Mouse (Mus musculus) lung, embryonic 14.5 days (tissue): ENCODE measurements around the gene Ccdc50. TPM values are rescaled to one million over a fixed set of nuclear protein-coding genes. Genes with fewer than 3 reads are reported as not detected.

ENCODE experiments used
- ATAC-seq: fragments of 200-750 bp; cut with Nextera tagmentation; 2 replicates; pipeline ENCODE4 v1.8.0; 2017; ENCODE audit warnings: mild to moderate bottlenecking, moderate TSS enrichment, moderate library complexity; ENCODE audit not compliant: insufficient read depth
- DNase-seq: peaks from one replicate; pipeline ENCODE4 v3.0.0-alpha.2; 2015
- H3K27ac ChIP-seq: fragments of 300-500 bp; sonication (generic); 2 replicates; pipeline ENCODE4 v1.5.1; 2014; ENCODE audit warnings: low read depth, mild to moderate bottlenecking, moderate library complexity
- H3K27me3 ChIP-seq: fragments of 300-500 bp; sonication (generic); 2 replicates; pipeline ENCODE4 v1.6.1; 2014; ENCODE audit warnings: low read length, control low read depth; ENCODE audit not compliant: insufficient read depth
- H3K36me3 ChIP-seq: fragments of 300-500 bp; sonication (generic); 2 replicates; pipeline ENCODE4 v1.6.1; 2014; ENCODE audit warnings: control low read depth; ENCODE audit not compliant: insufficient read depth
- H3K4me1 ChIP-seq: fragments of 300-500 bp; sonication (generic); 2 replicates; pipeline ENCODE4 v1.6.1; 2014; ENCODE audit warnings: antibody characterized with exemption, control low read depth; ENCODE audit not compliant: insufficient read depth
- H3K4me2 ChIP-seq: fragments of 300-500 bp; sonication (generic); 2 replicates; pipeline ENCODE4 v1.6.1; 2014; ENCODE audit warnings: mild to moderate bottlenecking
- H3K4me3 ChIP-seq: fragments of 300-500 bp; sonication (generic); 2 replicates; pipeline ENCODE4 v1.5.1; 2014; ENCODE audit warnings: low read depth, low read length
- H3K9ac ChIP-seq: fragments of 300-500 bp; sonication (generic); 2 replicates; pipeline ENCODE4 v1.6.1; 2014
- H3K9me3 ChIP-seq: fragments of 300-500 bp; sonication (generic); 2 replicates; pipeline ENCODE4 v1.6.1; 2016; ENCODE audit warnings: low read depth, low read length, control low read depth
- CTCF ChIP-seq: IDR thresholded peaks from 2 replicates; pipeline ENCODE4 v1.5.1; 2016; ENCODE audit warnings: antibody characterized with exemption, low read depth
- WGBS: fragments of 180-500 bp; shearing (Covaris S2); extraction: QIAGEN DNeasy Blood & Tissue Kit; methylation state at CpG from one replicate; pipeline ENCODE4 v1.1.7; 2014; 5-methylcytosine and 5-hydroxymethylcytosine counted together
- polyA plus RNA-seq: library from polyadenylated mRNA; unstranded; fragments of >200 nt; fragmentation: Nextera tagmentation; extraction: Ambion mirVana; gene quantifications from 2 replicates; pipeline ENCODE4 v1.2.1, GENCODE M21; 2014

The Ccdc50 gene
- polyA plus RNA-seq, result 61.1 and 62.4 TPM in 2 replicates

DNA sequence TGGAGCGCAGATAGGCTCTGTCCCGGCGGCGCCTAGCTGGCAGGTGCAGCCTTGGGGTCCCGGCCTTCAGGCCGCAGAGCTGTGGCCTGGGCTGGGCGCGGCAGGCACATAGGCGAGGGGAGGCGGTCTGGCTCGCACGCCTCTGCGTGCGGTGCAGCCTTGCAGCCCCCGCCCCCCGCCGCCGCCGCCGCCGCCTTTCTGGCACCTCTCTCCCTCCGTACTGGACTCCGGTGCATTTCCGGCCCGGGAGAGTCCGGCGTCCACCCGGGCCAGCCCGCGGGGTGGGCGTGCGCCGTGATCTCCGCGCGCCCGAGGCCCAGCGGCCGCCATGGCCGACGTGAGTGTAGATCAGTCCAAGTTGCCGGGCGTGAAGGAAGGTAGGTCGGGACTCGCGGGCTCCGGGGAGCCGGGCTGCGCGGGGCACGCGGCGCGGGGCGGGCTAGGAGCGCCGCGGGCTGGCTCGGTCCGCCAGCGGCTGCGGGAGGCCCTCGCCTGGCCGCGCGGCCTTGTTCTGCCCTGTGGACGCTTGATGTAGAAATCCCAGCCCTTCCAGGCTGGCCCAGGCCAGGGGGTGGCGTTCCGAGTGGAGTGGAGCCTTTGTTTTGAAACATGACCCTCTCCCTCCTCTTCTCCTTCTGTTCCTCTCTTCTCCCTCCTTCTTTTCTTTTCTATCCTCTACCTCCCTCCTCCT lies at the start of gene Ccdc50:
Gene Ccdc50, plus strand, starts transcription at position 109 of the 691 bp plus-strand sequence.
- ATAC-seq, result peak; percentile 98
- Histone ChIP-seq H3K4me1 (0 out of 2 replicates have a peak, but pooled peaks cover 5% of the 10 kb centered on the region), H3K4me3 (peak within 1 kb of the TSS; percentile 66), H3K9me3 (no peaks in the 10 kb centered on the region), H3K27ac (peak within 1 kb of the TSS; percentile 95), H3K9ac (peak within 1 kb of the TSS; percentile 87), H3K27me3 (no peaks in the 10 kb centered on the region), H3K4me2 (peak within 1 kb of the TSS; percentile 78), H3K36me3 (no peaks in the 10 kb centered on the region)
- peak; percentile 81 for DNase-seq
- no peak for TF ChIP-seq CTCF
- 0% methylated on average over 62 of the region's 69 CpGs for WGBS

- no peaks in the 10 kb centered on the region for H3K9me3 ChIP-seq
- no peak for TF ChIP-seq CTCF
- no peaks in the 10 kb centered on the region for H3K4me1 ChIP-seq
- no peaks in the 10 kb centered on the region for H3K36me3 ChIP-seq
- no peak overlapping the region for H3K27ac ChIP-seq
- H3K4me2 ChIP-seq, result no peak overlapping the region
- H3K4me3 ChIP-seq, result no peak overlapping the region
- H3K27me3 ChIP-seq, result no peaks in the 10 kb centered on the region
- no peak for ATAC-seq
- 61% methylated on average over 3 of the region's 3 CpGs for WGBS
- H3K9ac ChIP-seq, result no peak overlapping the region
- DNase-seq, result no peak
Measured at GRCm38 (mm10) chr16:27347521-27347920, 41.1 kb upstream of the Ccdc50 start.

GRCm38 (mm10) chr16:27348359-27348758 lies 40.3 kb upstream of the Ccdc50 start:
- Histone ChIP-seq H3K36me3 (no peaks in the 10 kb centered on the region), H3K4me3 (no peak overlapping the region), H3K4me1 (no peaks in the 10 kb centered on the region), H3K4me2 (no peak overlapping the region), H3K9me3 (no peaks in the 10 kb centered on the region), H3K9ac (no peak overlapping the region), H3K27ac (no peak overlapping the region), H3K27me3 (no peaks in the 10 kb centered on the region)
- ATAC-seq (no peak), DNase-seq (no peak)
- 64% methylated on average over 1 of the region's 1 CpGs for WGBS
- TF ChIP-seq CTCF, result no peak

- TF ChIP-seq CTCF, result no peak
- no peak for DNase-seq
- no peak for ATAC-seq
- Histone ChIP-seq H3K9ac (no peak overlapping the region), H3K27ac (no peak overlapping the region), H3K27me3 (no peaks in the 10 kb centered on the region), H3K36me3 (no peaks in the 10 kb centered on the region), H3K4me1 (no peaks in the 10 kb centered on the region), H3K4me3 (no peak overlapping the region), H3K9me3 (no peaks in the 10 kb centered on the region), H3K4me2 (no peak overlapping the region)
- 87% methylated on average over 2 of the region's 2 CpGs for WGBS
Measured at GRCm38 (mm10) chr16:27349235-27349634, 39.4 kb upstream of the Ccdc50 start.

- WGBS, result 85% methylated on average over 7 of the region's 7 CpGs
- ATAC-seq, result no peak
- TF ChIP-seq CTCF, result no peak
Measured at GRCm38 (mm10) chr16:27349878-27350532, 38.7 kb upstream of the Ccdc50 start.

GRCm38 (mm10) chr16:27354464-27354863 lies 34.2 kb upstream of the Ccdc50 start:
- Histone ChIP-seq H3K27ac (no peak overlapping the region), H3K4me3 (no peak overlapping the region), H3K9ac (no peak overlapping the region), H3K36me3 (no peaks in the 10 kb centered on the region), H3K9me3 (no peaks in the 10 kb centered on the region), H3K27me3 (no peaks in the 10 kb centered on the region), H3K4me1 (no peaks in the 10 kb centered on the region), H3K4me2 (no peak overlapping the region)
- ATAC-seq (no peak), DNase-seq (no peak)
- WGBS, result 67% methylated on average over 2 of the region's 2 CpGs
- TF ChIP-seq CTCF, result no peak

More at GRCm38 (mm10) chr16:27349878-27350532, 38.7 kb upstream of the Ccdc50 start:
- H3K36me3 ChIP-seq, result no peaks in the 10 kb centered on the region
- H3K9ac ChIP-seq, result no peak overlapping the region
- no peaks in the 10 kb centered on the region for H3K9me3 ChIP-seq
- H3K4me1 ChIP-seq, result no peaks in the 10 kb centered on the region
- DNase-seq, result no peak
- H3K4me2 ChIP-seq, result no peak overlapping the region
- no peaks in the 10 kb centered on the region for H3K27me3 ChIP-seq
- H3K4me3 ChIP-seq, result no peak overlapping the region
- H3K27ac ChIP-seq, result no peak overlapping the region

DNA sequence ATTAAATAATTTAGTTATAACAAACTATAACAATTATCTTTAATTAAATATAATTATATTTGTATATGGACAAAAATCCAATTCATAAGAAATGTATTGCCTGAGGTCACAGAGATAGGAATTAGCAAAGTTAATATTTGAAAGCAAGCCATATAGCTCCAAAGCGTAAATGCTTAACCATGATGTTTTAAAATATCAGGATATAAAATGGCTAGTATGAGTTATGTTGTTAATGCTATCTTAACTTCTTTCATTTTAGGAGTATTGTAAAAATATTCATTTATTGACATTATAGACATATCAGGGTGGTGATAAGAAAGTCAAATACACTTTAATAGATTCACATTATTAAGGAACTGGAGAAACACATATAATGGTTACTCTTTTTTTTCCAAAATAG lies 28.6 kb upstream of the Ccdc50 start:
- TF ChIP-seq CTCF, result no peak
- H3K36me3 ChIP-seq, result no peaks in the 10 kb centered on the region
- no peak overlapping the region for H3K4me3 ChIP-seq
- WGBS, result 86% methylated on average over 1 of the region's 1 CpGs
- no peak overlapping the region for H3K4me2 ChIP-seq
- H3K27me3 ChIP-seq, result no peaks in the 10 kb centered on the region
- H3K4me1 ChIP-seq, result no peaks in the 10 kb centered on the region
- ATAC-seq (no peak), DNase-seq (no peak)
- no peaks in the 10 kb centered on the region for H3K9me3 ChIP-seq
- no peak overlapping the region for H3K9ac ChIP-seq
- H3K27ac ChIP-seq, result no peak overlapping the region
